Mouse (Mus musculus) spleen, adult 2 months (tissue): ENCODE results near the gene Gnai3.

Experiments
- CTCF ChIP-seq: fragments of 200-500 bp; IDR thresholded peaks from 2 replicates; pipeline ENCODE4 v1.5.1; 2011; ENCODE audit warnings: mild to moderate bottlenecking, inconsistent platforms; ENCODE audit not compliant: insufficient read depth, insufficient read length, insufficient replicate concordance; ENCODE audit errors: extremely low read depth
- POLR2A ChIP-seq: fragments of 200-500 bp; IDR thresholded peaks from 2 replicates; pipeline ENCODE4 v1.6.1; 2011; ENCODE audit warnings: low read depth, low read length, inconsistent platforms

GRCm38 (mm10) chr3:108154656-108155055, 8.7 kb upstream of the Gnai3 start, which contains the start of gene Gpr61:
- TF ChIP-seq CTCF (no peak), POLR2A (no peak)
